Mouse (Mus musculus): ENCODE data around the gene Nat8f4. TPM values are rescaled to one million over a fixed set of nuclear protein-coding genes. Genes with fewer than 3 reads are reported as not detected.
"Not testable (repeated sequence)": the region's sequence is repeated elsewhere in the genome, so short reads cannot be mapped to it uniquely, and the experiment has no call there.

Gene Nat8f4
- total RNA-seq, 2 experiments from 2014 or later: 0.27 to 0.62 TPM

GRCm38 (mm10) chr6:85906911-85907351 lies 2.2 kb upstream of the Nat8f4 start:
- ATAC-seq (replicated peaks; ENCODE audit: poor library complexity): not testable (repeated sequence)

GRCm38 (mm10) chr6:85902303-85902702 lies 2.4 kb downstream of the Nat8f4 start:
- no peak for ATAC-seq (replicated peaks; ENCODE audit: poor library complexity)

- not testable (repeated sequence) for ATAC-seq (replicated peaks; ENCODE audit: poor library complexity)
These were observed 5.8 kb downstream of the Nat8f4 start for GRCm38 (mm10) chr6:85898596-85899475.

- ATAC-seq (replicated peaks; ENCODE audit: poor library complexity): peak; percentile 77
These were observed 9.5 kb downstream of the Nat8f4 start for GRCm38 (mm10) chr6:85895061-85895648.

DNA sequence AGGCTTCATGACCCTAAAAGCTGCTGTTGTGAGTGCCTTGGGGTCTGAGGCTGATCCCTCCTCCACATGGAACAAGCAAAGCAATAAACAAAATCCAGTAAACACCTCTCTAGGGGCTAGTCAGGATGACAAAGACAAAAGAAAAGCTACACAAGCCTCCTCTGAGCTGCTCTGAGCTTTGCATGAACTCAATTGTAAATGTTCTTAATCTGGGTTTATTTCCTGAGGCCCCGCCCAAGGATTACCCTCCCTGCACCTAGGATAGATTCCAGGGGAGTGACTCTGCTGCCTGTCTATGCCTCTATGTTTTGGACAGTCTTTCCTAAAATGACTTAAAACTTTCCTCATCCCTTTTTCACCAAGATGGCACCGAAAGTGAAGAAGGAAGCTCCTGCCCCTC lies 15.7 kb downstream of the Nat8f4 start:
- no peak for ATAC-seq (replicated peaks; ENCODE audit: poor library complexity)

- ATAC-seq (replicated peaks; ENCODE audit: poor library complexity): no peak
These were observed 20.4 kb downstream of the Nat8f4 start for GRCm38 (mm10) chr6:85884311-85884710.

- ATAC-seq (replicated peaks; ENCODE audit: poor library complexity): not testable (repeated sequence)
These were observed 21.4 kb downstream of the Nat8f4 start for GRCm38 (mm10) chr6:85883246-85883645.

GRCm38 (mm10) chr6:85869006-85869405 lies 35.7 kb downstream of the Nat8f4 start, which contains the start of gene Nat8f2:
Gene Nat8f2 (minus strand): TSS chr6:85869158.
- ATAC-seq (replicated peaks; ENCODE audit: poor library complexity): not testable (repeated sequence)

DNA sequence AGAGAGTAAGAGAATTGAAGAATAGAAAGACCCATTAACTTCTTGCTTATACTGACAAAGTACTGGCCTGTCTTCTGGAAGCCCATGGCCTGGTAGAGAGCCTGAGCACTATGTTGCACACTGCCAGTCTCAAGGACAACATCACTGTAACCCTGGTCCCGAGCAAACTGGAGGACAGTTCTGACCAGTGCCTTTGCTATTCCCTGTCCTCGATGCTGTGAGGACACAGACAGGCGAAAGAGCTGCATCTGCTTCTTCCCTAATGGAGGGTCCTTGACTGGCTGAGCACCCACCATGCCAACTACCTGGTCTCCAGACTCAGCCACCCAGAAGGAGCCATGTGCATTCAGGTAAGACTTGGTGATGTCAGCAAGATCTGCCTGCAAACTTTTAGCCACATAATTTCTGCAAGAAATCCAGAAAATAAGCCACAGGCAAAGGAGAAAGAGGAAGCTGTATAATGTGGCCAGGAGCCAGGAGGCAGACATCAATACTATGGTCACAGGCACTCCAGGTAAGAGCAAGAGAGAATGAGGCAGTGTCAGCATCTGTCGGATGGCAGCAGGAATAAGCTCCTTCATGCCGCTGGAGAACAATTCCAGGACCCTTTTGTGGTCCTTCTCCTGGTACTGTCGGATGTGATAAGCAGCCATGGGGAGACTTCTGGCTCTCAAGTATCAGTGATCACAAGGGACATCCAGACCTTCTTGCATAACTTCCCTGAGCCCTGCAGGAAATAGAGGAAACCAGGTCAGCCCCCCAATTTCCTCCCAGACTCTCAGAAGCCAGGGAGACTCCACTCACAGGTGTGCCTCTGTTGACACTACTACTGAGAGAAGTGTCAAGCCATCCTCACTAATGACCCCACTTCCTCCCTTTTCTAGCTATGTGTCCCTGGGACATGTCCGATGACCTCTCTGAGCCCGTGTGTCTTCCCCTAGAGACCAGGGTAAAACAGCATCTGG lies 36.7 kb downstream of the Nat8f4 start:
- no peak for ATAC-seq (replicated peaks; ENCODE audit: poor library complexity)

GRCm38 (mm10) chr6:85866995-85867394 lies 37.7 kb downstream of the Nat8f4 start:
- not testable (repeated sequence) for ATAC-seq (replicated peaks; ENCODE audit: poor library complexity)

DNA sequence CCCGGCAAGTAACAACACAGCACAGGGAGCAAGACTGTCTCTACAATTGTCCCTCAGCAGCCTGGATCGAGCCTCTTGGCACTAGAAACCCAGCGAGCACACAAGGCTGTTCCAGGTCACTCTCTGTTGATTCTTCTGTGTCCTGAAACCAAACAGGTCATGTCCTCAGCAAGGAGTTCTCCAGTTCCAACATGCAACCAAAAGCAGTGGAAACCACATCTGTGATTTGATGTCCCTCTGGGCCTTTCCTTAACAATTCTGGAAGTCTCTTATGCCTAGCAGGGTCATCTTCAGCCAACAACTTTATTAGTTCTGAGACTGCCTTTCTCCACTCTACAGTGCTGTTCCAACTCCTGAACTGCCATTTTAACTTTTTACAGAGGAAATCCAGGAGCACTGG lies 38.5 kb downstream of the Nat8f4 start:
- ATAC-seq (replicated peaks; ENCODE audit: poor library complexity): not testable (repeated sequence)

- ATAC-seq (replicated peaks; ENCODE audit: poor library complexity): not testable (repeated sequence)
These were observed 39.6 kb downstream of the Nat8f4 start for GRCm38 (mm10) chr6:85864900-85865639.

- no peak for ATAC-seq (replicated peaks; ENCODE audit: poor library complexity)
These were observed 40.8 kb downstream of the Nat8f4 start for GRCm38 (mm10) chr6:85863840-85864239.

- ATAC-seq (replicated peaks; ENCODE audit: poor library complexity): no peak
These were observed 41.5 kb downstream of the Nat8f4 start for GRCm38 (mm10) chr6:85863136-85863535.

GRCm38 (mm10) chr6:85862565-85862964 lies 42.1 kb downstream of the Nat8f4 start:
- no peak for ATAC-seq (replicated peaks; ENCODE audit: poor library complexity)

DNA sequence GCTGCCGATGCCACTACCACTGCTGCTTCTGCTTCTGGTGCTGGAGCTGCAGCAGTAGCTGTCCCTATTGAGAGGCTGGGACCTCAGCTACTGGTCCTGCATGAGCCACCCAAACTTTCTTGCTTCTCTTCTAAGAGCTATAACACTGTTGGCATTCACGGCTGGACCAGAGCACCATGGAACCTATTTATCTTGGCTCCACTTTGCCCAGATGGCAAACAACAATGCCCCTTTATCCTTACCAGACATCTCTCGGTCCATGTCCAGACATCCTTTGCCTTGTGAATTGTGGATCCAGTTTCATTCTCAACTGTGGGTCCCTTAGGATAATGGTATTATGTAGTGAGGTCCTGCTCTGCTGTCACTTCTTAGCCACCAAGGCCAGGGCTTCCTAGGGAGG lies 43.4 kb downstream of the Nat8f4 start:
- ATAC-seq (replicated peaks; ENCODE audit: poor library complexity): no peak

DNA sequence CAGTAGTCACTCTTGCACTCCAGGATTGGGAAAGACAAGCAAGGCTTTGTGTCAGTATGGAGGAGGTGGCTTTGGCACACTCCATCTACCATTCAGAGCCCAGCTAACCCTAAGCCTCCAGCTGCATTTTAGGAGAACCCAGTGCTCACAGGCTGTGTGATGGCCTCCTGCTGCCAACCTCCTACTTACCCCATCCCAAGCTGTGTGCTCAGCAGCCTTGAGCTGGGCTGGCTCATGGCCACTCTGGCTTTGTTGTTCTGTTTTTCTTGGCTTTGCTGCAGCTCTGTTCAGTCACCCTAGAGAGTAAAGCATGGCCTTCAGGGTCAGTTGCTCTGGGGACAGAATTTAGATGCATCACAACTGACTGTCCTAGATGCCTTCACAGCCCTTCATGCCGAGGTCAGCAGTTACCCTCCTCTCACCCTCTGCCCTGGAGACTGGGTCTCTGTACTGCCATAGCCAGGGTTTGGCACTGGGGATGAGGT lies 48.4 kb downstream of the Nat8f4 start:
- no peak for ATAC-seq (replicated peaks; ENCODE audit: poor library complexity)

DNA sequence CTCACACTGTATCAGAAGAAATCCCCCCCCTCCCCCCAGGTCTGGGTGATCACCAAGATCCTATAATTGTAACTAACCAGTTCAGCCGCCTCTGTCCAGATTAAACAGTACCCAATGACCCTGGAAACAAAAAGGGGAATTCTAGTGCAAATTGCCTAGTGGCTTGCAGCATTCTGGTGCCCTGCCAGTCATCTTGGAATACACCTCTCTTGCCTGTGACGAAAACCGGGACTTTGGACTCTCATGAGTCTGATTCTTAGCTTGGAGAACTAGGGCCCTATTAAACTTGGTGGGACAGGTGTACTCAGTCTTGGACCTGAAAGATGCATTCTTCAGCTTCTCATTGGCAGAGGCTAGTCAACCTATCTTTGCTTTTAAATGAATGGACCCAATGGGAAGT lies 51.2 kb downstream of the Nat8f4 start:
- no peak for ATAC-seq (replicated peaks; ENCODE audit: poor library complexity)

DNA sequence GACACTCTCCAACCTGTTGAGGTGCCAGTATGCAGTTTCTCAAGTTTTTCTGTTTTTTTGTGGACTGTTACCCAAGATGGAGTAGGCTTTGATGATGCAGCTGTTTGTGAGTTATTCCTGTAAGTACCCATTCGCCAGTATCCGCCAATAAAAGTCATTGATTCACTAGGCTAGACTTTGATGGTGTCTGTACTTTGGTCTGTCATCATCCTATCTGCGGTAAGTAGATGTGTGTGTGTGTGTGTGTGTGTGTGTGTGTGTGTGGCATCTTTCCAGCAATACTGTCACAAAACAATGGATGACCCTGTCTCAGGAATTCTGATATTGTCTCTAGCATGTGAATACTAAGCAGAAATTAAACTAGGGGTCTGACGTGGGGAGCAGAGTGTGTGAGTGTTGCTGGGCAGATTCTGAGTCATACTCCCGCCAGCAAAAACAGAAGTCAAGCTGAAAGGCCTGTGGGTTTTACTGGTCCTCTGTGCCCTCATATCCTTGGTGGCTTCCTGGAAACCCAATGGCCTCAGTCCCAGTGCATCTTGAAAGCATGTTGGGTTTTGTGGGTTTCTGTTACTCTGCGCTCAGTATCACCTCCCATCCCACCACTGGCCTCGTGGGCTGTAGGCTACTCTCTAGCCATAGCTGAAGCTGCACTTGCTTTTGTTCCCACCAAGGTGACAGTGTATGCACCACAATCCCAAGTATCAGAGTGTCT lies 53.5 kb downstream of the Nat8f4 start:
- peak; percentile 75 for ATAC-seq (replicated peaks; ENCODE audit: poor library complexity)

Measured in megakaryocyte progenitor cell, adult 5-6 weeks (primary cell).